Mouse (Mus musculus): ENCODE measurements at regions not wholly inside any gene's neighbourhood (a gene's known extent, or its start where the extent isn't known, plus 50 kb on each side); places are given as distances from the start of the nearest gene placed in this dataset.

GRCm38 (mm10) chr3:17201773-17202172 lies 746.4 kb upstream of the Cypt12 start:
- no peak for DNase-seq (ENCODE audit: low spot score in 2 of 2)

- DNase-seq (ENCODE audit: low spot score in 2 of 2) = no peak
Observed at GRCm38 (mm10) chr3:17214031-17214430, 734.2 kb upstream of the Cypt12 start.

DNA sequence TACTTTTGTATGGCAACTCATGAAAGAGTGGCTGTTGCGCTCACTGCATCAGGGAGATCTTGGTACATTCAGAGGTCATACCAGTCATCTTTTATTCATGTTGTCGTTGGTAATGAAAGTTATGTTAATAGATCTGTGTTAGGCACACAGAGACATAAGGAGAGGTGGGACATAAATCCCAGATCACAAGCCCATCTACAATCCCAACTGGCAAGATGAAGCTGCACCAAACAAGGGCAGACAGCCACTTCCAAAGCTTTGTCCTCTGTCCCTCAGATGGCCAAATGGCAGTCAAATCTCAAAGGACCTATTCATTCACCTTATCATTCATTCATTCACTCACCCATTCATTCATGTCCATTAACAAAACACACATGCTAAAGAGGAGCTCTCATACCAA lies 731.4 kb upstream of the Cypt12 start:
- DNase-seq (ENCODE audit: low spot score in 2 of 2) = no peak

DNA sequence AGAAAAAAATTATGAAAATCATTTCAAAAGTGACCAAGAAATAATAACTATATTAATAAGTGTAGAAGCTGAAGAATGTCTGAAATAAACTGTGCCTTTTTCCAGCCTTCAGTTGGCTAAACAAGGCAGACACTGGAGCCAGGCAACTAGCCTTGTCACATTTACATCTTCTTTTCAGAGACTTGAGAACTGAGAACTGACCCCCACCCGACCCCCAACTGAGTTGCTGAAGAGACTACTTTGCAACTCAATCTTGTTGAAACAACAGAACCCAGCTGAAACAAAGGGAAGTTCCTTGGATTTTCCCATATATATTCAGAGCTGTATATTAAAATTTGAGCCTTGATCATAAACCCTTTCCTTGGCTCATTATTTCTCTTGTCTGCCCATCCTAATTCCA lies 709.8 kb upstream of the Cypt12 start:
- DNase-seq (ENCODE audit: low spot score in 2 of 2) = no peak

GRCm38 (mm10) chr3:17258397-17258796 lies 689.8 kb upstream of the Cypt12 start:
- no peak for DNase-seq (ENCODE audit: low spot score in 2 of 2)

GRCm38 (mm10) chr3:17259093-17259492 lies 689.1 kb upstream of the Cypt12 start:
- DNase-seq (ENCODE audit: low spot score in 2 of 2) = no peak

DNA sequence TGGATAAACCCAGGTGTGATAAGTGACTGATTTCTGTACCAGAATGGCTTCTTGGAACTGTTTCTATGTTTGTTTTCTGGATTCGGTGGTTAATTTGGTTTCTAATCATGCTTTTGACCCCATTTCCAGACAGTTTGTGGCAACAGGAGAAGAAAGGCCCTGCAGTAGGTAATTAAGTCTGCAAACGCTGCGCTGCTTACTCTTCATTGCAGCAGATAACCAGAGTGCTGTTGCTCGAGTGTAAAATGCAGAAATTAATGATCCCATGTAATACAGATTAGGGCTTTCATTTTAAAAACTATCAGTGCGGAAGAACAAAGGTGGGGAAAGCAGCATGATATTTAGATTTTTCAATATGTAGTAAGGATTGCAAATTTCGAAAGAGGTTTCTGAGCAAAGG lies 667.0 kb upstream of the Cypt12 start:
- no peak for DNase-seq (ENCODE audit: low spot score in 2 of 2)

- no peak for DNase-seq (ENCODE audit: low spot score in 2 of 2)
Observed at GRCm38 (mm10) chr3:17282881-17283280, 665.3 kb upstream of the Cypt12 start.

DNA sequence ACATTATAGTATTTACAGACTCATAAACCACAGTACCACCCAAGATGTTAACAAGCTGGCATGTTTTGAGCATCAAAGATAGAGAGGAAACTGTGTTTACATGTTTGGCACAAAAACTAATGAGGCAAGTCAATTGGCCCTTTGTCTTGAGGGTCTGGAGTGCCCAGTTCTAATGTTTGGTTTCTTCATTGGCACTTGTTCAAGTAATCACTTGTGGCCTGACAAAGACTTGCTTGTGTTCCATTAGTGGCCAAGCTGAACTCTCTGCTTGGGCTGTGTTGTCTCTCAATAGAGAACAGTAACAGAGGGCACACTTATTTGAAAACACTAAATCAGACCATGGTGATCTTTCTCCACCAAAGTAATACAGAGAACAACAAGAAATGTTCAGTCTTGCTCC lies 630.7 kb upstream of the Cypt12 start:
- no peak for DNase-seq (ENCODE audit: low spot score in 2 of 2)

GRCm38 (mm10) chr3:17318450-17318849 lies 629.8 kb upstream of the Cypt12 start:
- DNase-seq (ENCODE audit: low spot score in 2 of 2) = no peak

GRCm38 (mm10) chr3:17319213-17319612 lies 629.0 kb upstream of the Cypt12 start:
- DNase-seq (ENCODE audit: low spot score in 2 of 2) = peak in 1 of 2 experiments; percentile 10

GRCm38 (mm10) chr3:17319931-17320330 lies 628.3 kb upstream of the Cypt12 start:
- no peak for DNase-seq (ENCODE audit: low spot score in 2 of 2)

DNA sequence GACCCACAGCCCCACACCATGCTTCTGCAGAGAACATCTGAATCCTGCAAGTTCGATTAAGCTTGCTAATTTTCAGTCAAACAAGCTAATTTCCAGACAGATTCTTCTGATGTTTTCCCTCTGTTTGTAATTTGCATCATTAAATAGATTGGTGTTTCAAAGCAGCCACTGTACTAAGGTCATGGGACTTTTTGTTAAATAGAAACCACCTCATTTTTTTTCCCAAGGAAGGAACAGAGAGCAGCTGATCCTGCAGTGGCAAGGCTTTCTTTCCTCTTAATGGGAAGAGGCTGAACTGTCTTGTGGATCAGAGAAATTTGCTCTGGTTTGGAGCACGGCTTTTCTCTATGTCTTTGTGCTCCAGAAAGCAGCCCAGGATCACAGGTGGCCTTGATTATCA lies 625.9 kb upstream of the Cypt12 start:
- DNase-seq (ENCODE audit: low spot score in 2 of 2) = no peak

DNA sequence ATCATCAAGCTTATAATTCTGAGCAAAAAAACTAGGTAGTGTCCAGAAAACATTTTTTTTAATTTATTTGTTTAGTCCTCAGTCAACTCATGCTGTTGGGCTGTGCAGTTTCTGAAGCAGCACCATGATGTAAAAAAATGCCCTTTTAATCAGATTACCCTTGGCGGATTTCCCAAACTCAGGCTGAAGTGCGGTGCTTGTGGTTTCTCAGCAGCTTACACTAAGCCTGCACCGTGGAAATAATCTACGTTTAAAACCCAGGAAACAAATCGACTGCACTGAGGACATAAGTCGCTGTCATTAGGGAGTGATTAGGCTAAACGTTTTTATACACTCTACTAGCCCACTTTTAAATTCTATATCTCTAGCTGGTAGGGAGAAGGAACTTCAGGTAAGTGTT lies 623.4 kb upstream of the Cypt12 start:
- no peak for DNase-seq (ENCODE audit: low spot score in 2 of 2)

- DNase-seq (ENCODE audit: low spot score in 2 of 2) = no peak
Observed at GRCm38 (mm10) chr3:17325821-17326220, 622.4 kb upstream of the Cypt12 start.

- no peak for DNase-seq (ENCODE audit: low spot score in 2 of 2)
Observed at GRCm38 (mm10) chr3:17326292-17326691, 621.9 kb upstream of the Cypt12 start.

- DNase-seq (ENCODE audit: low spot score in 2 of 2) = no peak
Observed at GRCm38 (mm10) chr3:17326774-17327173, 621.4 kb upstream of the Cypt12 start.

DNA sequence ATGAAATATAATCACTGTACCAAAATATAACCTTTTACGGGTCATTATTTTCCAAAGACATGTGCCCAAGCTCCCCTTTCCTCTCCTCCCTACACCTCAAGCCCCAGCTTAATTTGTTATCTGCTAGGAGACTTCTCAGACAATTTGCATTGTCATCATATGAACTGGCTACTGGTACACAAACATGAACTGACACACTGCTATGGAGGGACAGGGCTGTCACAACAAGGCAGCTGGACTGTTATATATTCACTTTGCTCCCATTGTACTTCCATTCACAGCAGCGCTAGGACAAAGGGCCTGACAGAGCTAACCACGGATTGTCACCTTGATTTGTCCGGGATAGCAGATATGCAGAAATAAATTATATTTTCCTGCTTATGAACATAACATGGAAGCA lies 620.5 kb upstream of the Cypt12 start:
- DNase-seq (ENCODE audit: low spot score in 2 of 2) = no peak

GRCm38 (mm10) chr3:17329411-17329810 lies 618.8 kb upstream of the Cypt12 start:
- DNase-seq (ENCODE audit: low spot score in 2 of 2) = no peak

GRCm38 (mm10) chr3:17330429-17331373 lies 617.5 kb upstream of the Cypt12 start:
- DNase-seq (ENCODE audit: low spot score in 2 of 2) = no peak

DNA sequence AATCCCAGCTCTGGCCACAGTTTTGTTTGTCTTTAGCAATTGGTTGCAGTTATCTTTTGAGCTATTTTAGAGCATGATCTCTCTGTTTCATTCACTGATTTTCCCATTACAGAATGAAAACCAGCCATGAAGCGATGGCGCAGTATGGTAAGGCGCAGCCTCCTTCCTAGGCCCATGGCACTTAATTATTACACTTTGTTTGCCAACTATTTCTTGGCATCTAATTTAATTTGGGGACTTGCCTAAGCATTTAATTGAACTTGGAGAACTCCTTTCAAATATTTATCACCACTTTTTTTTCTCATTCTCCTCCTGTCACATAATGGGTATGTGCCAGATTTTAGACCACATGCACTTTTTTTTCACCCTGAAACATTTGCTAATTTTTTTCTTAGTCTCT lies 588.0 kb upstream of the Cypt12 start:
- no peak for DNase-seq (ENCODE audit: low spot score in 2 of 2)

Data from frontal cortex, postnatal 25 days (tissue).